Mouse (Mus musculus) bone marrow macrophage, adult 2 months (primary cell): ENCODE measurements around the gene Timp1. TPM values are rescaled to one million over a fixed set of nuclear protein-coding genes. Genes with fewer than 3 reads are reported as not detected.

Experiments
- H3K27ac ChIP-seq: 2 replicates; pipeline ENCODE4 v1.5.1; 2012; ENCODE audit warnings: low read depth, low read length; ENCODE audit not compliant: insufficient read depth
- H3K4me1 ChIP-seq: 2 replicates; pipeline ENCODE4 v1.6.1; 2012; ENCODE audit warnings: low read length; ENCODE audit not compliant: control insufficient read depth, insufficient read depth
- H3K4me3 ChIP-seq: 2 replicates; pipeline ENCODE4 v1.5.1; 2012; ENCODE audit warnings: mild to moderate bottlenecking, low read length, moderate library complexity; ENCODE audit not compliant: insufficient read depth
- CTCF ChIP-seq: IDR thresholded peaks from 2 replicates; pipeline ENCODE4 v1.5.1; 2012; ENCODE audit warnings: low read depth, mild to moderate bottlenecking, low read length, moderate library complexity
- POLR2A ChIP-seq: IDR thresholded peaks from 2 replicates; pipeline ENCODE4 v1.6.1; 2012; ENCODE audit warnings: mild to moderate bottlenecking, low read depth, low read length, borderline replicate concordance
- polyA plus RNA-seq: library from polyadenylated mRNA; stranded (reverse); fragments of >200 nt; gene quantifications from 2 replicates; pipeline ENCODE4 v1.2.4, GENCODE M21; 2012; ENCODE audit not compliant: missing spikeins, insufficient read depth, insufficient read length

Timp1 gene
- 8.6 and 10.6 TPM in 2 replicates for polyA plus RNA-seq

DNA sequence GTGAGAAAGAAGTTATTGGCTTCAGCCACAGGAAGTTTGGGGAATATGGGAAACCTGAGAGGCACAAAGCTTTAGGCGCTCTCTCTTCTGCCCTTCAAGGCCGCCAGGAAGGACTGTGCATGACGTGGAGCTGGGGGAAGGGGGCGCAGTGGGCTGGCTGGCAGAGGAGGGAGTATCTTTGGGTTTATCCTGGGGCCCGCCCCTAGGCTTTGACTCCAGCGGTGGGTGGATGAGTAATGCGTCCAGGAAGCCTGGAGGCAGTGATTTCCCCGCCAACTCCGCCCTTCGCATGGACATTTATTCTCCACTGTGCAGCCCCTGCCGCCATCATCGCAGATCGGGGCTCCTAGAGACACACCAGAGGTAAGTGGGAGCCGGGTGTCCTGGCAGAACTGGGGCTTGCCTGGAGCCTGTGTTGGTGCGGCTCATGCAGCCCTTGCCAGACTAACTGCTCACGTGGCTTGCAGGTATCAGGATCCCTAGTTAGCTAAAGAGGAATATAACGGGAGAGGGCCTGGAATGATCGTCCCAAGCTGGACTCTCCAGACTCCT is at the start of gene Timp1:
Gene Timp1, plus strand, starts transcription at position 205 of the 552 bp plus-strand sequence.
- Histone ChIP-seq H3K4me3 (no peak within 1 kb of the TSS), H3K27ac (no peak within 1 kb of the TSS), H3K4me1 (peaks cover 5% of the 10 kb centered on the region)
- TF ChIP-seq CTCF (no peak), POLR2A (no peak)

DNA sequence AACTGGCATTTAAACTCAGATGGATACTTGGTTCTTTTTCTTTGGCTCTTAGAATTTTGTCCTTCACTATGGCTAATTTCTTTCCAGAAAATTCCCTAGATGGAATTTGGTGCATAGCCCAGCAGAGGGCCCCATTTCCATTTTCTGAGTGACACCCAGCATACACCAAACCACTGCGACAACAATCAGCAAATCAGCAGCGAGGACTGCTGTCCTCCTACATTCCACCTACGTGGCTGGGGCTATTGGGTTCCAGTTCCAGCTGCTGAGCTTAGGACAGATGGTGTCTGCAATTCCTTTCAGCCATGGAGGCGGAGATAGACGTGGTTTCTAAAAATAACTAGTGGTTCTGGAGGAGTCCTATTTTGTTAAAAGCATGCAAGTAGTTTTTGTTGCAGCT is 41.0 kb upstream of the Timp1 start:
- no peak for TF ChIP-seq POLR2A
- no peak for TF ChIP-seq CTCF
- Histone ChIP-seq H3K4me1 (no peaks in the 10 kb centered on the region), H3K27ac (no peak overlapping the region), H3K4me3 (no peak overlapping the region)

DNA sequence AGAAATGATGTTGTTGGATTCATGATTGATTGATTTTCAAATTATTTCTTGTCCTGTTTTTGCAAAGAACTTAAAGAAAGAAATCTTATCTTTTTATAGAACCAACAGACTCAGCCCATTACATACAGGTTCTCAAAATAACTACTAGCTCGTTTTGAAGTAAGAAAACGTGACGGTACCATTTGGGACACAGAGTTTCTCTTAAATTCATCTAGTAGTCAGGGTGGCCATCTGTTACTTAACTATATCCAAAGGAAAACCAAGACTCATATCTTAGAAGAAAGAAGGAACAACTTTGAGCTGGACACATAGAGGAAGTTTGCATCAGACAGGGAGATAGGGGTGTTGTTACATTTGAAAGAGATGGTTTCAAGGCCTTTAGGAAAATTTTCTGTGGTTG is 22.7 kb upstream of the Timp1 start:
- H3K27ac ChIP-seq, result no peak overlapping the region
- TF ChIP-seq POLR2A (no peak), CTCF (no peak)
- H3K4me1 ChIP-seq, result peaks cover 3% of the 10 kb centered on the region; the same call in 1 of the 2 replicates
- H3K4me3 ChIP-seq, result no peak overlapping the region

DNA sequence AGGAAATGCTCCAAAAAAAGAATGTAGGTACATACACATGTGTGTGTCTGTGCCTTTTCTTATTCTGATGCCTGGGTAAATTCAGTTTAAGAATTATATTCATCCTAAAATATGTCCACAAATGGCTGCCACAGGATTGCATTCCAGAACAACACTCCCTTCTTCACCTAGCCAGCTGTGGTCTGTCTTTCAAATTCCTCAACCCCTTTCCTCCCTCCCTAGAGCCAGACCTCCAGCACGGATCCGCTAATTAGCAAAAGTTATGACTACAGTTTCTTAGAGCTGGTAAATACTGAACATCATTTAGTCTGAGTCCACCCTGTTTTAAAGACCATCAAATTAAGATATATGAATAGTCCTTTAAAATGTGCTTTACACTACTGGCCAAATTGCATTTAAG is 22.1 kb upstream of the Timp1 start:
- H3K4me3 ChIP-seq, result no peak overlapping the region
- H3K27ac ChIP-seq, result no peak overlapping the region
- TF ChIP-seq CTCF (no peak), POLR2A (no peak)
- H3K4me1 ChIP-seq, result peaks cover 3% of the 10 kb centered on the region; the same call in 1 of the 2 replicates

DNA sequence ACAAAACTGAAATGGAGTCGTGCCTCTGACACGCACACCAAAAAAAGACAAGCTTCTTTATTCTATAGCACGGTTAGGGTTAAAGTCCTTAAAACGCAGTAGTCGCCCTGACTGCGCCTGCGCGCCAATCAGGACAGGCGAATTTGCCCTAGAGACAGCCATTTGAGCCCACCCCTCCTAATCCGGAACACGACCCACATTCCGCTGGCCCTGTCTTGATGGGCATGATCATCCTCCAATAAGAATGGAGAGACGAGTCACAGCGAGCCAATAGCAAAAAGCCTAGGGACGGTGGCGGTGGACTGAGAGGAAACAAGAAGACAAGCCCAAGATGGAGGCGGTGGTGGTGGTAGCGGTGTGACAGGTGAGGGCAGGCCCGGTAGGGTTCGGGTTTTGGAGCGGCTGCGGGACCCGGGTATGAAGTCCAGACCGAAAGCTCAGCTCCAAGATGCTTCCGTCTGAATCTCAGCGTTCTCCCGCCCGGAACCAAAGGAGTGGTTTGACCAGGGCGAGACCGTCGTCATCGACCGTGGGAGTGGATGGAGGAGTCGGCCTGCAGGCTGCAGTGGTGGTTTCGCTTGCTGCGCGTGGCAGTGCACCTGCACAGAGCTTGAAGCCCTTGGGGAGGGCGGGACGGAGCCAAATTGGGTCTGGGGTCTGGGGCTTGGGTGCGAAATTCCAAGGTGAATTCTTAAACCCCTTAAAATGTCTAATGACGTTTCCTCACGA is 21.5 kb upstream of the Timp1 start:
- peak overlapping the region; percentile 84 for H3K4me3 ChIP-seq
- TF ChIP-seq CTCF (no peak), POLR2A (no peak)
- peaks cover 3% of the 10 kb centered on the region; the same call in 1 of the 2 replicates for H3K4me1 ChIP-seq
- H3K27ac ChIP-seq, result peak overlapping the region; percentile 38; the same call in 1 of the 2 replicates

DNA sequence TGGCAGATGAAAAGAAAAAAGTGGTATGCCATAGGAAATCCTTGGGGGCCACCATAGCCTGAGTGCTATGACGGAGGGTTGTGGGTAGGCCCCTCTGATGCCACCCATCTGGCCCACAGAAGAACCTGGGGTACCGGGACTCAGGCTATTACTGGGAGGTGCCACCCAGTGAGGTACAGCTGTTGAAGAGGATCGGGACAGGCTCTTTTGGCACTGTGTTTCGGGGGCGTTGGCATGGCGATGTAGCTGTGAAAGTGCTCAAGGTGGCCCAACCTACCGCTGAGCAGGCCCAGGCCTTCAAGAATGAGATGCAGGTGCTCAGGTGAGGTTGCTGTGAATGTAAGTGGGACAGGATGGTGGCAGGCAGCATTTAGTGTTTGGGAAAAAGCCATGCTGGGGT is 16.2 kb upstream of the Timp1 start:
- Histone ChIP-seq H3K4me1 (peaks cover 3% of the 10 kb centered on the region; the same call in 1 of the 2 replicates), H3K4me3 (no peak overlapping the region), H3K27ac (no peak overlapping the region)
- TF ChIP-seq POLR2A (no peak), CTCF (no peak)

DNA sequence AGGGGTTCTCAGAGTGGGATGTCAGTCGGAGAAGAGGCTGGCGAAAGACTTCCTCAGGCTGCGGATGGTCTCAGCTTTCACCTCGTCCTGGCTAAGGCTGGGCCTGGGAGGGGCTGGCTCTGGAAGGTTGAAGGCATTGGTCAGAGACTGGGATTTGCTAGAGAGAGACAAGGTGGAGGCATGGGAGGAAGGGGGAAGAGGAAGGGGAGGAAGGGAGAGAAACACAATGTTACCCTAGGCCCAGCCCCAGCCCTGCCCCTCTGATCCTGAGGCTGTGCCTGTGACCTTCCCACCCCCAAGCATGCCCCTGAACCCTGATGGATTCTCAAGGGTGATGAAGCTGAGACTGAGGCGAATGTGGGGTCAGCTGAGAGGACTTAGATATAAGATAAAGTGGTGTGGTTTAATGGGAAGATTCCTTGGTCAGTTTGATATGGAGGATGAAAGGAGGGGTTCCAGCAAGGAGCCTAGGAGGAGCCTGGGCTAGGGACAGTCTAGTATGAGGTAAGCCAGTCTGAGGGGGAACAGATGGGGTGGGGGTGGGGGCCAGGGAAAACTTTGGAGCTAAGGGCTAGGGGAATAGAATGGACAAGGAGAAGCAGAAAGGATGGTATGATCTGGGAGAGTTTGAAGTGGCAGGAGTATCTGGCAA is 8.4 kb upstream of the Timp1 start:
- TF ChIP-seq CTCF (no peak), POLR2A (no peak)
- Histone ChIP-seq H3K4me3 (no peak overlapping the region), H3K4me1 (peaks cover 21% of the 10 kb centered on the region), H3K27ac (no peak overlapping the region)

DNA sequence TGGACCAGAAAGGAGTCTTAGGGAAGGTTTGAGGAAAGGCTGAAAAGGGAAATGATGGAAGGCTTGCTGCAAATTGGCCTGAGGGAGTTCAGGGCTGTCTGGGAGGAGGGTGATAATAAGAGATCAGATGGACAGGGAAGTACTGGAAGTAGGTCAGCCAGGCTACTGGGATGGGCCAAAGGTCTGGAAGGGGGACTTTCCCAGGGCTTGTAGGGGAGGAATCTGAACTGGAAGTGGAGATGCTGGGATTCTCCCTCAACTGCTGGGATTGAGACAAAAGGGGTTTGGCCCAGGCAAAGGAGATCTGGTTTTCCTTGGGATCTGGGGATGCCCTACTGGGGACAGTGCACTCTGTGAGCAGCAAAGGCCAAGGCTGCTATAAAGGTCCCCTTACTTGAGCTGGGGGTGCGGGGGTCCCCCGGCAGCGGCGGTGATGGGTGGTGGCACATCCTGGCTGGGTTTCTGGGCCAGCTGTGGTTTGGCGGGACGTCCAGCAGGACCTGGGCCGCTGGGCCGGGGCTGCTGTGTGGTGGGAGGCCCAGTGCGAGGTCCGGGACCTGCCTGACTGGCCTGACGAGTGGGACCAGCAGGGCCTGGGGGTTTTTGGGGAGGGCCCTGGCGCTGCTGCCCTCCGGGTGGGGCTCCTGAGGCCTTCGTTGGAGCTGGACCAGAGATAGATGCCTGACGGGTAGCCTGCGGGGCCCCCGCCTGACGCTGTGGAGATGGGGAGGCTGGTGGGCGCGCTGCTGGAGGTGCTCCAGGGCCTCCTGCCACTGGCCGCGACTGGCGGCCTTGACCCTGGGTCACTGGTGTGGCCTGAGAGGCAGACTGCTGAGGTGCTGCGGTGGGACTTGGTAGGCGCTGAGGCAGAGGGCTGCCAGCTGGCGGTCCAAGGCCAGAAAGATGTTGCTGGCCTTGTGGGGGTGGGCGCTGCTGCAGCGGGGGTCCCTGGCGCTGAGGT is 7.6 kb upstream of the Timp1 start:
- peaks cover 24% of the 10 kb centered on the region for H3K4me1 ChIP-seq
- no peak overlapping the region for H3K4me3 ChIP-seq
- no peak overlapping the region for H3K27ac ChIP-seq
- TF ChIP-seq CTCF (no peak), POLR2A (no peak)
